Mouse (Mus musculus) embryonic facial prominence, embryonic 11.5 days (tissue): ENCODE results near the gene Gm12845. TPM values are rescaled to one million over a fixed set of nuclear protein-coding genes. Genes with fewer than 3 reads are reported as not detected.

Source experiments
- ATAC-seq: fragments of 200-750 bp; cut with Nextera tagmentation; replicated peaks from 2 replicates; pipeline ENCODE4 v1.8.0; 2017; ENCODE audit warnings: low read depth; ENCODE audit not compliant: insufficient number of reproducible peaks, low FRiP score, low TSS enrichment
- DNase-seq: peaks from one replicate; pipeline ENCODE4 v3.0.0-alpha.2; 2015; ENCODE audit warnings: low spot score
- H3K27ac ChIP-seq: fragments of 300-500 bp; sonication (generic); replicated peaks from 2 replicates; pipeline ENCODE4 v1.5.1; 2014; ENCODE audit warnings: mild to moderate bottlenecking, low read depth, low read length, control low read depth
- H3K27me3 ChIP-seq: fragments of 300-500 bp; sonication (generic); 2 replicates; pipeline ENCODE4 v1.6.1; 2014; ENCODE audit warnings: mild to moderate bottlenecking, low read length, moderate library complexity, mixed read lengths; ENCODE audit not compliant: control insufficient read depth, insufficient read depth
- H3K36me3 ChIP-seq: fragments of 300-500 bp; sonication (generic); replicated peaks from 2 replicates; pipeline ENCODE4 v1.6.1; 2014; ENCODE audit warnings: low read depth, mild to moderate bottlenecking, low read length, moderate library complexity, mixed read lengths; ENCODE audit not compliant: control insufficient read depth, insufficient read depth
- H3K4me1 ChIP-seq: fragments of 300-500 bp; sonication (generic); 2 replicates; pipeline ENCODE4 v1.6.1; 2014; ENCODE audit warnings: low read length, mixed read lengths; ENCODE audit not compliant: control insufficient read depth, insufficient read depth
- H3K4me2 ChIP-seq: fragments of 300-500 bp; sonication (generic); 2 replicates; pipeline ENCODE4 v1.6.1; 2014; ENCODE audit warnings: low read depth, mild to moderate bottlenecking, control low read depth, low read length, moderate library complexity
- H3K4me3 ChIP-seq: fragments of 300-500 bp; sonication (generic); 2 replicates; pipeline ENCODE4 v1.5.1; 2014; ENCODE audit warnings: low read depth, low read length, control low read depth
- H3K9ac ChIP-seq: fragments of 300-500 bp; sonication (generic); replicated peaks from 2 replicates; pipeline ENCODE4 v1.6.1; 2014; ENCODE audit warnings: mild to moderate bottlenecking, control low read depth, low read length
- H3K9me3 ChIP-seq: fragments of 300-500 bp; sonication (generic); replicated peaks from 2 replicates; pipeline ENCODE4 v1.6.1; 2016; ENCODE audit warnings: mild to moderate bottlenecking, low read length, inconsistent platforms, mixed read lengths; ENCODE audit not compliant: control insufficient read depth
- WGBS: fragments of 180-500 bp; shearing (Covaris S2); extraction: QIAGEN DNeasy Blood & Tissue Kit; methylation state at CpG from one replicate; pipeline ENCODE4 v1.1.7; 2014; 5-methylcytosine and 5-hydroxymethylcytosine counted together
- polyA plus RNA-seq: library from polyadenylated mRNA; unstranded; fragments of >200 nt; fragmentation: Nextera tagmentation; extraction: Ambion mirVana; gene quantifications from 2 replicates; pipeline ENCODE4 v1.2.1, GENCODE M21; 2014

Gene Gm12845
- not detected in 2 replicates for polyA plus RNA-seq

GRCm38 (mm10) chr4:117724112-117724511 lies at the start of gene Gm12845:
TSS of gene Gm12845 (plus strand) at chr4:117724412.
- no peak within 1 kb of the TSS for H3K27ac ChIP-seq
- no peaks in the 10 kb centered on the region for H3K9me3 ChIP-seq
- no peaks in the 10 kb centered on the region for H3K27me3 ChIP-seq
- DNase-seq (no peak), ATAC-seq (no peak)
- no peak within 1 kb of the TSS for H3K4me2 ChIP-seq
- H3K9ac ChIP-seq = no peak within 1 kb of the TSS
- H3K4me3 ChIP-seq = no peak within 1 kb of the TSS
- H3K36me3 ChIP-seq = no peaks in the 10 kb centered on the region
- 79% methylated on average over 1 of the region's 1 CpGs for WGBS
- no peaks in the 10 kb centered on the region for H3K4me1 ChIP-seq

- WGBS = 32% methylated on average over 3 of the region's 3 CpGs
- Histone ChIP-seq H3K27me3 (no peaks in the 10 kb centered on the region), H3K4me2 (no peak overlapping the region), H3K36me3 (peaks cover 15% of the 10 kb centered on the region), H3K9me3 (no peaks in the 10 kb centered on the region), H3K27ac (no peak overlapping the region), H3K4me3 (no peak overlapping the region), H3K4me1 (no peaks in the 10 kb centered on the region; the same call in 1 of the 2 replicates), H3K9ac (no peak overlapping the region)
- ATAC-seq (0 out of 2 replicates have a peak, but pooled peaks have one; percentile 10), DNase-seq (peak; percentile 87)
Observed at GRCm38 (mm10) chr4:117676903-117677302, 47.3 kb upstream of the Gm12845 start.

GRCm38 (mm10) chr4:117680963-117681362 lies 43.2 kb upstream of the Gm12845 start:
- H3K9me3 ChIP-seq = no peaks in the 10 kb centered on the region
- no peak for DNase-seq
- no peak for ATAC-seq
- WGBS = 77% methylated on average over 6 of the region's 6 CpGs
- H3K4me1 ChIP-seq = no peaks in the 10 kb centered on the region; the same call in 1 of the 2 replicates
- H3K27ac ChIP-seq = no peak overlapping the region
- H3K9ac ChIP-seq = no peak overlapping the region
- peak overlapping the region; percentile 81; the same call in 1 of the 2 replicates for H3K4me2 ChIP-seq
- H3K4me3 ChIP-seq = peak overlapping the region; percentile 61
- peaks cover 3% of the 10 kb centered on the region; the same call in 1 of the 2 replicates for H3K36me3 ChIP-seq
- H3K27me3 ChIP-seq = no peaks in the 10 kb centered on the region

GRCm38 (mm10) chr4:117681931-117682461 lies 42.2 kb upstream of the Gm12845 start, which contains the start of gene Dmap1:
TSS of gene Dmap1 (minus strand) at chr4:117682273.
- no peak within 1 kb of the TSS for H3K27ac ChIP-seq
- WGBS = under 1% methylated on average over 33 of the region's 33 CpGs

GRCm38 (mm10) chr4:117682463-117682862 lies 41.7 kb upstream of the Gm12845 start:
- ATAC-seq = no peak; the same call in 1 of the 2 replicates
- DNase-seq = no peak
- Histone ChIP-seq H3K27ac (no peak overlapping the region), H3K27me3 (no peaks in the 10 kb centered on the region), H3K4me1 (no peaks in the 10 kb centered on the region; the same call in 1 of the 2 replicates), H3K9me3 (no peaks in the 10 kb centered on the region), H3K9ac (no peak overlapping the region; the same call in 1 of the 2 replicates), H3K4me3 (peak overlapping the region; percentile 61; the same call in 1 of the 2 replicates), H3K4me2 (peak overlapping the region; percentile 36), H3K36me3 (no peaks in the 10 kb centered on the region)

More at GRCm38 (mm10) chr4:117681931-117682461, 42.2 kb upstream of the Gm12845 start, which contains the start of gene Dmap1:
- Histone ChIP-seq H3K9me3 (no peaks in the 10 kb centered on the region), H3K9ac (peak within 1 kb of the TSS; percentile 68), H3K36me3 (no peaks in the 10 kb centered on the region), H3K4me3 (peak within 1 kb of the TSS; percentile 61), H3K4me2 (peak within 1 kb of the TSS; percentile 81), H3K27me3 (no peaks in the 10 kb centered on the region), H3K4me1 (no peaks in the 10 kb centered on the region; the same call in 1 of the 2 replicates)
- ATAC-seq (peak; percentile 80), DNase-seq (peak; percentile 95)

GRCm38 (mm10) chr4:117683048-117683768 lies 41.0 kb upstream of the Gm12845 start:
- WGBS = 78% methylated on average over 6 of the region's 6 CpGs
- Histone ChIP-seq H3K27me3 (no peaks in the 10 kb centered on the region), H3K9me3 (no peaks in the 10 kb centered on the region), H3K4me2 (no peak overlapping the region), H3K36me3 (no peaks in the 10 kb centered on the region), H3K27ac (no peak overlapping the region), H3K4me3 (no peak overlapping the region), H3K9ac (no peak overlapping the region), H3K4me1 (no peaks in the 10 kb centered on the region; the same call in 1 of the 2 replicates)
- no peak for DNase-seq
- ATAC-seq = no peak

GRCm38 (mm10) chr4:117686354-117686753 lies 37.9 kb upstream of the Gm12845 start:
- Histone ChIP-seq H3K4me3 (no peak overlapping the region), H3K27ac (no peak overlapping the region), H3K9ac (no peak overlapping the region), H3K4me2 (no peak overlapping the region), H3K9me3 (no peaks in the 10 kb centered on the region), H3K4me1 (no peaks in the 10 kb centered on the region), H3K27me3 (no peaks in the 10 kb centered on the region), H3K36me3 (no peaks in the 10 kb centered on the region)
- WGBS = 82% methylated on average over 4 of the region's 4 CpGs
- ATAC-seq = no peak
- DNase-seq = no peak

GRCm38 (mm10) chr4:117705361-117705760 lies 18.9 kb upstream of the Gm12845 start:
- H3K4me2 ChIP-seq = no peak overlapping the region
- no peak overlapping the region for H3K9ac ChIP-seq
- no peak overlapping the region for H3K27ac ChIP-seq
- WGBS = 6% methylated on average over 7 of the region's 7 CpGs
- H3K9me3 ChIP-seq = no peaks in the 10 kb centered on the region
- no peak for ATAC-seq
- DNase-seq = peak; percentile 85
- no peak overlapping the region for H3K4me3 ChIP-seq
- H3K27me3 ChIP-seq = no peaks in the 10 kb centered on the region
- H3K36me3 ChIP-seq = no peaks in the 10 kb centered on the region
- H3K4me1 ChIP-seq = no peaks in the 10 kb centered on the region
